Mouse (Mus musculus): ENCODE measurements around the gene Cd59a. TPM values are rescaled to one million over a fixed set of nuclear protein-coding genes. Genes with fewer than 3 reads are reported as not detected.
"Not testable (repeated sequence)": the region's sequence is repeated elsewhere in the genome, so short reads cannot be mapped to it uniquely, and the experiment has no call there.

Cd59a gene
- total RNA-seq, 2 experiments from 2014 or later: 16.3 to 22.5 TPM

GRCm38 (mm10) chr2:104109021-104109420 lies 13.4 kb downstream of the Cd59a start:
- not testable (repeated sequence) for DNase-seq

GRCm38 (mm10) chr2:104109528-104109927 lies 13.9 kb downstream of the Cd59a start:
- no peak for DNase-seq

DNA sequence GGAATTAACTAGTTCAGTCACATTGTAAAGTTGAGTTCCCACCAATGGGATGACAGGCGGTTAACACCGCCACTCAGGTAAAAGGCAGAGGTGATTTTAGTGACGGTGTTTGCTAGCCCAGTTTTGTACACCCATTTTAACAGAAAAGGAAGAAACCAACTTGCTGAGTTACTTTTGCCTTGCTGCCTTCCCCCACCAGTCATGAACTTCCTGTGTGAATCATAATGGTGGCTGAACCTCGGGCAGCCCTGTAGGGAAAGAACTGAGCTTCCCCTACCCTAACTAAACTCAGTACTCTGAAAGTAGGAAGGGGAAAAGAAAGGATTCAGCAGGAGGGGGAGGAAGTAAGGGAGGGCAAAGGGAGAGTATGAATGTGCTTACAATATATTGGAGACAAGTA lies 14.4 kb downstream of the Cd59a start:
- DNase-seq: no peak

GRCm38 (mm10) chr2:104111170-104111797 lies 15.7 kb downstream of the Cd59a start:
- not testable (repeated sequence) for DNase-seq

- DNase-seq: not testable (repeated sequence)
These were observed 18.0 kb downstream of the Cd59a start for GRCm38 (mm10) chr2:104113563-104113962.

GRCm38 (mm10) chr2:104114898-104115297 lies 19.3 kb downstream of the Cd59a start:
- no peak for DNase-seq

DNA sequence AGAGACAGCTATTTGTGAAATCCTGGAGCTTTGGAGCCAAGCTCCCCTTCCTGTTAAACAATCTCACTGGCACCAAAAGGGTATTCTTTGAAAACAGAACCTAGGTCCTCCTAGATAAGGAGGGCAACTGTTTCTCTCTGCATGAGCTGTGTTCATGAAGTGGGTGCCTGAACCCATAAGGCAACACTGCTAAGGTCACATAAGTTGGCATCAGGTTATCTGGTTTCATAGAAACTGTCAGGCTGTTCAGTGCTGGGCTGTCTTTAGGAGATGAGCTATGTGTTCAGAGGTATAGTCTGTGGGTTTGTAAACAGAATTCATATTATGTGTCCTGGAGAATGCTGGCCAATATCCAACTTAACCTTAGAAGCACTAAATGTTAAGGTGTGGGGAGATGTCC lies 21.6 kb downstream of the Cd59a start:
- DNase-seq: not testable (repeated sequence)

DNA sequence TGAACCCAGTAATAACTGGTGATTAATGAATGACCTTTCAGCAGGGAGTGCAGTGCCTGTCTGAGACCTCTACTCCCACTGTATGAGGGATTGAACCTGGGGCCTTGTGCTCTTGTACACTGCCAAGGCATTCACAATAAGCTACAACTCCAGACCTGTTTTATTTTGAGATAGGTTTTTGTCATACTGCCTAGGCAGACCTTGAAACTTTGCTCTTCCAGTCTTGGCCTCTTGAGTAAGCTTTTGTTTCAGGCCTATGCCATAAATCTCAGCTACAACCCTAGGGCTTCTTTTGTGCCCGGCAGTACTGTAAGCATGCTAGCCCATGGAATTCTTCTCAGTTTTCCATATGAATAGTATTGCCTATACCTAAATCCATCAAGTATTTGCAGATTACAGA lies 23.5 kb downstream of the Cd59a start:
- no peak for DNase-seq

DNA sequence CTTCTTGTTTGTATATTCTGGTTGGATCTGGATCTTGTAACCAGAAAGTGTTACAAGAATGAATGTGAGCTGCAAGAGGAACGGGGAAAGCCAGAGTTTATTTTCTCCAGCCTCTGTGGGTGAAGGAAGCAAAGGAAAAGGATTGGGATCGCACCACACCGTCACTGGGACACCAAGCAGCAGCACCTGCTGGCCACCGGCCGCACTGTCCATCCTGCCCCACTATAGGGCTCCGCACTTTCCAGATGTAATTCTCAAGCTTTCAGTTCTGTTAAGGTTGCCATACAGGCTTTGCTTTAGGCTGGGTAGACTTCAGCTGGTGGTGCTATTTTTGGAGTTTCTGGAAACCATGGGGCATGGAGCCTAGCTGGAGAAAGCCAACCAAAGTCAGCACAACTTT lies 24.7 kb downstream of the Cd59a start:
- DNase-seq: peak; percentile 20

DNA sequence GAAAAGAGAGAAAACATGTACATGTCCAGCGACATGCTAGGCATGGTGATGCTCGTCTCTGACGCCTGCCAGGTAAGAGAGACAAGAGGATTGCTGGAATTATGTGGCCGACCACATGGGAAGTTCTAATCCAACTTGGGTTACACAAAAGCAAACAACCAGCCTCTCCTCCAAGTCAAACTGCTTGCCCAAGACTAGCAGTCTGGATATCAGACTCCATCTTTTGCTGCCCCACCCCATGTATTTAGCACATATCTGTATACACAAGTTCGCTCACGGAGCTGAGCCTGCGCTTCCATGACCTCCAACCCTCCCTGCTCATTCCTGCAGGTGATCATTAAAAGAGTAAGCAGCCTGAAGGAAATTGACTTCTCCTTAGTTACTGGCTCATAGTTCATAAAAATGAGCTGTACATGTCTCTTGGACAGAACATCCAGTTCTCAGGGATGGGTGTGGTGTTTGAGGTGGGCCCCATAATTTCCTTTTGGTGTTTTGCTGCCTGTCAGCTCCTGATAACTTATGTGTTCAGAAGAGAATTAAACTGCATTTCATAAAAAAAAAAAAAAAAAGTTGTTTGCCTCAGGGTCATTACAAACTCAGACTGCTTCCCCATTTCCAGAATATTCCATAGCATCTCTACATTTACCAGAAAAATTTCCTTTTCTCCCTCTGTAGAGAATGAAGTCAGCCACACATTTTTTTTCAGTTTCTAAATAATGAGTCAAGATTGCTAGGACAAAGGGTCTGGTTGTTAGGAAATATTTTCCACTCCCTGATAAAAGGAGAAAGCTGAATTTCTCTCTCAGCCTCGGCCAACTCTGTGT lies 26.3 kb downstream of the Cd59a start:
- no peak for DNase-seq

GRCm38 (mm10) chr2:104122505-104123378 lies 27.1 kb downstream of the Cd59a start, which contains the start of gene A930018P22Rik:
TSS of gene A930018P22Rik (plus strand) at chr2:104122769.
- peak; percentile 91 for DNase-seq

GRCm38 (mm10) chr2:104123540-104123939 lies 27.9 kb downstream of the Cd59a start:
- DNase-seq: no peak

GRCm38 (mm10) chr2:104124071-104124470 lies 28.5 kb downstream of the Cd59a start:
- no peak for DNase-seq

GRCm38 (mm10) chr2:104128803-104129531 lies 33.4 kb downstream of the Cd59a start:
- DNase-seq: peak; percentile 26

- no peak for DNase-seq
These were observed 34.6 kb downstream of the Cd59a start for GRCm38 (mm10) chr2:104130165-104130564.

GRCm38 (mm10) chr2:104130969-104131368 lies 35.4 kb downstream of the Cd59a start:
- DNase-seq: no peak

DNA sequence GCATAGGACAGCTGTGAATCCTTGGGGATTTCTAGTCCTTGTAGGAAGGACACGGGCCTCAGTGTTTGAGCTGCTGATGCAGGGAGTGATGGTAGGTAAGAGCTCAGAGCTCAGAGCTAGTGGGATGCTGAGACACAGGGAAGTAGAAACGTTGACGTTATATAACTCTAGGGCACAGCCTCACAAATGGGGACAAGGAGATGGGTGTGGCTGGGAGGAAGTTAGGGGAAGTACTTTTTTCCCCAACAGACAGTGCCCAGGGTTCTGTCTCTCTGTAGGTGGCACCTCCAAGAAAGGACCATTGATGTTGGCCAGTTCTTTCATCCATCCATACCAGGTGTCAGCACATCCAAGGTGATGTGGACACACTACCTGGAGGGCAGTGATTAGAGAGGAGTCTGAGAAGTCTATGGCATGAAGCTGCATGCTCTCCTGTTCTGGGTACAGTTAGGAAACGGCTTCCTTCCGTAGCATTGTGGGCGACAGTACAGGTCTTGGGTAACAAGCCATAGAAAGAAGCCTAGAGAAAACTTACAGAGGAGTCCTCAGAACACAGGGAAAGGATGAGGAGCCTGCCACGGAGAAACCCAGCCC lies 36.8 kb downstream of the Cd59a start:
- DNase-seq: no peak

- DNase-seq: no peak
These were observed 37.6 kb downstream of the Cd59a start for GRCm38 (mm10) chr2:104133042-104133810.

- DNase-seq: peak; percentile 41
These were observed 38.8 kb downstream of the Cd59a start for GRCm38 (mm10) chr2:104134150-104135056.

All from gastrocnemius, postnatal 25 days (tissue).